Mouse (Mus musculus) lung, adult 2 months (tissue): ENCODE data around the gene Ecel1. TPM values are rescaled to one million over a fixed set of nuclear protein-coding genes. Genes with fewer than 3 reads are reported as not detected.
A peak's percentile ranks its signal among the peaks of the same experiment; 100 is the strongest.

Source experiments
- DNase-seq: peaks from one replicate; pipeline ENCODE4 v3.0.0; 2022
- H3K4me1 ChIP-seq: fragments of 200-500 bp; 2 replicates; pipeline ENCODE4 v1.6.1; 2011; ENCODE audit warnings: low read length; ENCODE audit not compliant: control insufficient read depth, insufficient read depth
- H3K4me3 ChIP-seq: fragments of 200-500 bp; replicated peaks from 2 replicates; pipeline ENCODE3; 2011; ENCODE audit warnings: low read depth, mild to moderate bottlenecking, control low read depth, low read length; ENCODE audit errors: extremely low read depth
- CTCF ChIP-seq: fragments of 200-500 bp; IDR thresholded peaks from 2 replicates; pipeline ENCODE4 v1.5.1; 2011; ENCODE audit warnings: mild to moderate bottlenecking, low read length, control low read depth; ENCODE audit not compliant: insufficient read depth
- POLR2A ChIP-seq: fragments of 200-500 bp; IDR thresholded peaks from 2 replicates; pipeline ENCODE4 v1.6.1; 2011; ENCODE audit warnings: low read depth, mild to moderate bottlenecking, control low read depth, low read length, borderline replicate concordance; ENCODE audit errors: extremely low read depth
- WGBS: fragments of 180-500 bp; shearing (Covaris S2); methylation state at CpG from one replicate; pipeline ENCODE4 v1.1.7; 2018; 5-methylcytosine and 5-hydroxymethylcytosine counted together
- polyA plus RNA-seq: library from polyadenylated mRNA; depleted of rRNA; stranded (reverse); fragments of >200 nt; gene quantifications from 2 replicates; pipeline ENCODE4 v1.2.3, GENCODE M21; 2012

The Ecel1 gene
- polyA plus RNA-seq, 1 experiment: not detected

DNA sequence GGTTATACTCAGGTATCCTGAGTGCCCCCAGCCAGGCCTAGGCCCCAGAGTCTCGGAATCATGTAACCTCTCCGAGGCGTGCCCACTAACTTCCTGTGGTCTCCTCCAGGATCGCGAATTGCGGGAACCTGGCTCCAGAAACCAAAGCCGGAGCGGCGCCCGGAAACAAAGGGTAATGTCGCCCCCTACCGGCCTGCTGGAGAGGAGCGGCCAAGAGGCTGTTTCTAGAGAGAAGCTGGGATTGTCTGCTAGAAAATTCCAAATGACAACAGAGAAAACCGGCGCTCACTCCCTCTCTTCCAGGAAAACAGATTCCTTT is 30.7 kb upstream of the Ecel1 start:
- peak; percentile 71 for DNase-seq
- TF ChIP-seq CTCF (peak; percentile 72), POLR2A (no peak)
- peak overlapping the region; percentile 68 for H3K4me3 ChIP-seq
- peaks cover 4% of the 10 kb centered on the region; the same call in 1 of the 2 replicates for H3K4me1 ChIP-seq
- 1% methylated on average over 15 of the region's 15 CpGs for WGBS

- TF ChIP-seq POLR2A: no peak
- TF ChIP-seq CTCF: no peak
- 2% methylated on average over 54 of the region's 54 CpGs for WGBS
These were observed 30.1 kb upstream of the Ecel1 start for GRCm38 (mm10) chr1:87186261-87187036.

DNA sequence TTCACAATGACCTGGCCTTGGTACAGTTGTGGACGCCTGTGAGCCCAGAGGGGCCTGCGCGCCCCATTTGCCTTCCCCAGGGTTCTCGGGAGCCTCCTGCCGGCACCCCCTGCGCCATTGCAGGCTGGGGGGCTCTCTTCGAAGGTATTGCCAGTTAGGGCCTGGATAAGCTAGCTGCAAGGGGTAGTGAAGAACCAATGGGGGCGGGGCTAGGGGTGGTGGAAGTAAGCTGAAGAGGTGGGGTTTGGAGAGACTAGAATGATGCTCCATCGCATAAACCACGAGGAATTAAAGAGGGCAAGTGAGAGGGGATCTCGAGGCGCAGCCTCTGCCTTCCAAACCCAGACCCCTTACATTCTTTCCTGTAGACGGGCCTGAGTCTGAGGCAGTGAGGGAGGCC is 29.2 kb upstream of the Ecel1 start:
- Histone ChIP-seq H3K4me3 (no peak overlapping the region), H3K4me1 (peaks cover 4% of the 10 kb centered on the region; the same call in 1 of the 2 replicates)
- WGBS: 18% methylated on average over 13 of the region's 13 CpGs
- TF ChIP-seq POLR2A: no peak
- no peak for TF ChIP-seq CTCF
- no peak for DNase-seq

More at GRCm38 (mm10) chr1:87186261-87187036, 30.1 kb upstream of the Ecel1 start:
- Histone ChIP-seq H3K4me1 (peaks cover 4% of the 10 kb centered on the region; the same call in 1 of the 2 replicates), H3K4me3 (peak overlapping the region; percentile 68)
- peak; percentile 14 for DNase-seq

DNA sequence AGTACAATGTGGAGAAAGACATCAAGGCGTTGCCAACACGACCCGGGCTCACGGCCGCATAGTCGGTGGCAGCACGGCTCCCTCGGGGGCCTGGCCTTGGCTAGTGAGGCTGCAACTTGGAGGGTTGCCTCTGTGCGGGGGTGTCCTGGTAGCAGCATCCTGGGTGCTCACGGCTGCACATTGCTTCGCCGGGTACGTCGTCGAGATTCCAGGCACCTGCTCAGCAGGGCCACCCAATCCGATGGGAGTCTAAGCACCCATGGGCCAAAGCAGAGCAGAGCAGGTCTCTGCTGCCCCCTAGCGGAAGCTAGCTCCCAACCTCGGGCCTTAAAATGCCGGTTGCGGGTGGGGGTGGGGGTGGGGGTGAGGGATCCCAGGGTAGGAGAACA is 28.4 kb upstream of the Ecel1 start:
- H3K4me3 ChIP-seq: no peak overlapping the region
- TF ChIP-seq CTCF: peak; percentile 77
- TF ChIP-seq POLR2A: no peak
- DNase-seq: peak; percentile 70
- 11% methylated on average over 20 of the region's 20 CpGs for WGBS
- peaks cover 4% of the 10 kb centered on the region; the same call in 1 of the 2 replicates for H3K4me1 ChIP-seq

DNA sequence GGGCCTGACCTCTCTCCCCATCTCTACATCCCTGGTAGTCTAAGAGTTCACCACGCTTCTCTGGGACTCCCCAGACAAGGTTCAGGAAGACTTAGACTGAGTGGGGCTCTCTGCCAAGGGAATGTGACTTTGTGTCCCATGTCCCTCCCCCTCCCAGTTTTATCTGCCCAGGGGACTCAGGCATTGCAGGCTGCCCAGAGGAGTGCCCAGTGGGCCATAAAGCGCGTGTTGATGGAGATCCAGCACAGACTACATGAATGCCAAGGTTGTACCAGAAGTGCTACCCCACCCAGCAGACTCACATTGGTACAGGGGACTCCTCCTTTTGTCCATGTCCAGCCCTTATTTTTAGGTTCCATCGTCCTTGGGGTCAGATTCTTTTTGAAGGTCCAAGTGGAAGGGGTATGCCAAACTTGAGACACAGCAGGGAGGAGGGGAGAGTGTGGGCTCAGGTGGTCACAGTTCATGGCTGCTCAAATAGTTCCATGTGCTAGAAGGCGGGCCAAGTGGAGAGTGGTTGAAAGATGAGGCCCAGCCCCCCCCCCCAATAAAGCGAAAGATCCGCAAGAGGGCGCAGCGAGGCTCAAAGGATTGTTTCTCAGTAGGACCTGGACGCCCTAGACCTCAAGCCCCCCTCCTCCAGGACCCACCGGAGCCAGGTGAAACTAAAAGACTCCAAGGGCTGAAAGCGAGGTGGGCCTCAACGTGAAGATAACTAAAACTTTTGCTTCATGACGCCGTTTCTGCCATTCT is 27.9 kb upstream of the Ecel1 start:
- no peak overlapping the region for H3K4me3 ChIP-seq
- WGBS: 34% methylated on average over 15 of the region's 15 CpGs
- DNase-seq: no peak
- TF ChIP-seq CTCF (no peak), POLR2A (no peak)
- H3K4me1 ChIP-seq: peaks cover 4% of the 10 kb centered on the region; the same call in 1 of the 2 replicates

- no peak for DNase-seq
- Histone ChIP-seq H3K4me1 (peaks cover 4% of the 10 kb centered on the region; the same call in 1 of the 2 replicates), H3K4me3 (no peak within 1 kb of the TSS)
- 66% methylated on average over 9 of the region's 9 CpGs for WGBS
- TF ChIP-seq CTCF: no peak
- TF ChIP-seq POLR2A: no peak
These were observed 26.7 kb upstream of the Ecel1 start, which contains the start of gene Prss56 for GRCm38 (mm10) chr1:87183013-87183412. Gene Prss56, plus strand, starts transcription at chr1:87183313.

GRCm38 (mm10) chr1:87180896-87181295 is 24.6 kb upstream of the Ecel1 start:
- H3K4me3 ChIP-seq: no peak overlapping the region
- H3K4me1 ChIP-seq: peaks cover 4% of the 10 kb centered on the region; the same call in 1 of the 2 replicates
- WGBS: 25% methylated on average over 5 of the region's 5 CpGs
- TF ChIP-seq POLR2A (no peak), CTCF (no peak)
- no peak for DNase-seq

DNA sequence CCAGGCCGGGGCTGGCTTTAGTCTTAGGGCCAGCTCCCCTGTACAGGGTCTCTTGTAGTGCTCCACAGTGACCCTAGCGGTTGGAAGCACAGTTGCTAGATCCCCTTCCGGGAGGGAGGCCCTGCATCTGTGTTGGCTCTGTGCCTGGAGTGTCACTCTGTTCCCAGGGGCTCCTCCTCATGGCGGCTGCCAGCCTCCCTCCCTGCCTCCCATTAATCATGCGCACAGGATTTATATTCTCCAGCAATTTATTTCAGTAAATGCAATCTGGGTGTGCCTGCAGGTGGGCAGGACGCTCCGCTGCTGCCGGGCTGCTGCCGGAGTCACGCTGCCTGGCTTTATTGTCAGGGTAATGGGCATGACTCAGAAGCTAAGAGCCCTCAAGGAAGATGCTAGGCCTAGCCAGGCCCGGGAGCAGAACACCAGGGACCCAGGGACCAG is 19.6 kb upstream of the Ecel1 start:
- no peak for DNase-seq
- 21% methylated on average over 11 of the region's 11 CpGs for WGBS
- Histone ChIP-seq H3K4me1 (no peaks in the 10 kb centered on the region), H3K4me3 (no peak overlapping the region)
- TF ChIP-seq CTCF: 0 out of 2 replicates have a peak, but pooled peaks have one; percentile 11
- TF ChIP-seq POLR2A: no peak
